Mouse (Mus musculus) brain, embryonic 14.5 days (tissue): ENCODE measurements around the gene Ecm1.

Experiments
- CTCF ChIP-seq: fragments of 200-500 bp; IDR thresholded peaks from 2 replicates; pipeline ENCODE4 v1.5.1; 2012; ENCODE audit warnings: inconsistent platforms, mild to moderate bottlenecking, moderate library complexity, borderline replicate concordance; ENCODE audit not compliant: insufficient read depth, insufficient read length; ENCODE audit errors: extremely low read depth
- POLR2A ChIP-seq: fragments of 200-500 bp; IDR thresholded peaks from 2 replicates; pipeline ENCODE4 v1.6.1; 2012; ENCODE audit warnings: mild to moderate bottlenecking, inconsistent platforms, borderline replicate concordance; ENCODE audit not compliant: poor library complexity, insufficient read depth, insufficient read length, severe bottlenecking; ENCODE audit errors: extremely low read depth

DNA sequence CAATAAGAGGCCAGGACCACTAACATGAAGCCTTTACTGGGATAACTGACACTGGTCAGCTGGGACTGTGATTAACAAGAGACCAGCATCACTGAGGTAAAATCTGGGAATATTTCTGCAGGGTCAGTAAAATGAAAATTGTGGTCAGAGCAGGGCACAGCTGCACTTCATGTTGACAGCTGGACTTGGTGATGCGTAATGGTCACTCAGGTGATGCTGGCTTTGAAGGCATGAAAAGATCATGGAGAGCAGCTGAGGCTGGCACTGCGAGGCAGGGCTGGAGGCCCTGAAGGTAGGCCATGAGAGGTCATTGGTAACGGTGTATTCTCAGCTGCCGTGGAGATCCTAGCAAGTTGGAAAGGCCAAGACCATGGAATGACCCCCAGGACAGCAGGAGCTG is 41.1 kb downstream of the Ecm1 start:
- TF ChIP-seq CTCF = no peak
- TF ChIP-seq POLR2A = no peak
